Mouse (Mus musculus) heart, embryonic 12.5 days (tissue): ENCODE measurements around the gene Ccdc69. TPM values are rescaled to one million over a fixed set of nuclear protein-coding genes. Genes with fewer than 3 reads are reported as not detected.
"Not testable (repeated sequence)": the region's sequence is repeated elsewhere in the genome, so short reads cannot be mapped to it uniquely, and the experiment has no call there.

Experiments
- ATAC-seq: fragments of 200-750 bp; cut with Nextera tagmentation; 2 replicates; pipeline ENCODE4 v1.8.0; 2017; ENCODE audit warnings: moderate TSS enrichment, moderate library complexity; ENCODE audit not compliant: insufficient number of reproducible peaks, low FRiP score
- H3K27ac ChIP-seq: fragments of 300-500 bp; sonication (generic); 2 replicates; pipeline ENCODE4 v1.5.1; 2016; ENCODE audit warnings: mild to moderate bottlenecking, moderate library complexity; ENCODE audit not compliant: poor library complexity, severe bottlenecking
- H3K27me3 ChIP-seq: fragments of 300-500 bp; sonication (generic); replicated peaks from 2 replicates; pipeline ENCODE4 v1.6.1; 2016; ENCODE audit warnings: mild to moderate bottlenecking, moderate library complexity
- H3K36me3 ChIP-seq: fragments of 300-500 bp; sonication (generic); 2 replicates; pipeline ENCODE4 v1.6.1; 2016; ENCODE audit warnings: mild to moderate bottlenecking, moderate library complexity
- H3K4me1 ChIP-seq: fragments of 300-500 bp; sonication (generic); replicated peaks from 2 replicates; pipeline ENCODE4 v1.6.1; 2016; ENCODE audit warnings: mild to moderate bottlenecking
- H3K4me2 ChIP-seq: fragments of 300-500 bp; sonication (generic); 2 replicates; pipeline ENCODE4 v1.6.1; 2016; ENCODE audit warnings: mild to moderate bottlenecking, moderate library complexity
- H3K4me3 ChIP-seq: fragments of 300-500 bp; sonication (generic); 2 replicates; pipeline ENCODE4 v1.5.1; 2016; ENCODE audit warnings: mild to moderate bottlenecking
- H3K9ac ChIP-seq: fragments of 300-500 bp; sonication (generic); 2 replicates; pipeline ENCODE4 v1.6.1; 2016; ENCODE audit warnings: mild to moderate bottlenecking, moderate library complexity
- H3K9me3 ChIP-seq: fragments of 300-500 bp; sonication (generic); replicated peaks from 2 replicates; pipeline ENCODE4 v1.6.1; 2016; ENCODE audit warnings: mild to moderate bottlenecking, moderate library complexity
- WGBS: fragments of 180-500 bp; shearing (Covaris S2); methylation state at CpG from one replicate; pipeline ENCODE4 v1.1.7; 2016; 5-methylcytosine and 5-hydroxymethylcytosine counted together
- polyA plus RNA-seq: library from polyadenylated mRNA; unstranded; fragments of >200 nt; fragmentation: Nextera tagmentation; extraction: Ambion mirVana; gene quantifications from 2 replicates; pipeline ENCODE4 v1.2.1, GENCODE M21; 2016

The Ccdc69 gene
- 17.5 and 19.0 TPM in 2 replicates for polyA plus RNA-seq

DNA sequence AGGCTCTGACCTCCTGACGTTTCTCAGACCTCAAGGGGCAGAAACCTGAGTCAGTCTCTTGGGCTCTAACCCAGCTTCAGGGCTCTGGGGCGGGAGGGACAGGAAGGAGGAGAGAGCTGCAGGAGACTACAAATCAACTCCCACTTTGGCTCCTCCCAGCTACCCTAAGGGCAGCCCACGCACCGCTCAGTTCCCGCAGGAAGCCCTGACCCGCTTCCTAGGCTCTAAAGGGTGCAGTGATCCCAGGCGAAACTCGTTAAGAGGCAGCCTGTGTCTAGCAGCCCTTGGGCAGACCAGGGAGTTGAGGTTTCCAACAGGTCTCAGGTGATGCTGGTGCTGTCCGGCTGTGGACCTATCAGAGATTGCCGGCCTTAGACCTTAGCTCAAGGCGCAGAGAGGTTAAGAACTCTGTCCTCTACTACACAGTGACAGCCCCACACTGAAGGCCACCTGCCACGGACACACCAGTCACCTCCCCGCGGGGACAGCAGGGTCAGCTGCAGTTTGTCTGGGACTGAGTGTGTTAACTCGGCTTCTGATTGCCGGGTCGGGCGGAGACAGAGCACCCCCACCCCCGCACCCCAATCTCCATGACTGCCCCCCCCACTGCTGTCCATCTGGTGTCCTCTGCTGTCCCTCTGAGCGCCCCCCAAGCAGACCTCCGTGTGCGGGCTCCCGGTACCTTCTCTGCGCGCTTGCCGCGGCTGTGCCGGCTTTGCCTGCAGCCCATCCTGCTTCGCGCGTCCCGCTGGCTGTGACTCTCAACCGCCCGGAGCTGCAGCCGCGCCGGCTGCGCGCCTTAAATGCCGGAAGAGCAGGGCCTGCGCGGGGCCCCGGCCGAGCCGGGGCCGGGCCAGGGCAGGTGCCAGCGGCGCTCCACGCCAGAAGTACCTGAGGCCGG, at the start of gene Ccdc69:
TSS of gene Ccdc69 (minus strand) at position 801 of the 901 bp plus-strand sequence.
- peak within 1 kb of the TSS; percentile 92 for H3K27ac ChIP-seq
- peak within 1 kb of the TSS; percentile 52 for H3K4me3 ChIP-seq
- peak within 1 kb of the TSS; percentile 82 for H3K9ac ChIP-seq
- peaks cover 10% of the 10 kb centered on the region; the same call in 1 of the 2 replicates for H3K9me3 ChIP-seq
- peak; percentile 59 for ATAC-seq
- no peaks in the 10 kb centered on the region for H3K36me3 ChIP-seq
- H3K27me3 ChIP-seq: no peaks in the 10 kb centered on the region
- WGBS: under 1% methylated on average over 50 of the region's 50 CpGs
- H3K4me2 ChIP-seq: peak within 1 kb of the TSS; percentile 89
- peaks cover 52% of the 10 kb centered on the region for H3K4me1 ChIP-seq

DNA sequence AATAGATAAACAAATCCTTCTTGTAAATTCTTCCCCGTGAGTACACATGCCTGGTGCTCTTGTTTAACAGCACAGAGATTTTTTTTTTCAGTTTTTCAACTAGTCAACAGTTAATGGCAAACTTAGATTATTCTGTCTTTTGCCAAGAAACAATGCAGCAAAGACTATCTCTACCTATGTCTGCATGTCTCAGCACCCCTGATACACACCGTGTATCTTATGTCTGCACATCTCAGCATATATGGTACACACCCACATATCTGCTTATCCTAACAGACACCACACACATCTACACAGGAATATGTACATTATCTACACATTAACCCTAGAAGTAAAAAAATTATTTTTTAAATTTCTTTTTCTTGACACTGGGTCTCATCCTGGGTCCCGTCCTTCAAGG, 48.7 kb upstream of the Ccdc69 start:
- Histone ChIP-seq H3K4me1 (no peaks in the 10 kb centered on the region), H3K9ac (no peak overlapping the region), H3K27ac (no peak overlapping the region), H3K4me2 (no peak overlapping the region), H3K36me3 (no peaks in the 10 kb centered on the region), H3K4me3 (no peak overlapping the region), H3K9me3 (no peaks in the 10 kb centered on the region), H3K27me3 (no peaks in the 10 kb centered on the region)
- WGBS: 70% methylated on average over 3 of the region's 3 CpGs
- no peak for ATAC-seq

DNA sequence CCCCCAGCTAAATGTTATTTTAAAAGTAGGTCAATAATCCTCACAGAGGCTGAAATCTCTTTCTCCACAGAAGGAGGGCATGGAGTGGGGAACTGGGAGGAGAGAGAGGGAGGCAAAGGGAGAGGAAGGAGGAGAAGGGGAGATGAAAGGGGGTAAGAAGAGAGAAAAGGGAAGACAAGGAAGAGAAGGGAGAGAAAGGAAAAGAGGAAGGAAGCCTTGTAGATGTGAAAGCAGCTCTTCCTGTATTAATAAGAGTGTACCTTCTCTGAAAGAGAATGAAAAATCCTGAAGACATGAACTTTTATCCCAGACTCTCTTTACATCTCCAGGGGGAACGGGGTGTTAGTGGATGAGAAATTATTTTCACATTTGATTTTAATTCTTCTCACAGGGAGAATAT, 43.5 kb upstream of the Ccdc69 start:
- Histone ChIP-seq H3K36me3 (no peaks in the 10 kb centered on the region), H3K4me3 (no peak overlapping the region), H3K4me1 (peaks cover 7% of the 10 kb centered on the region), H3K27ac (no peak overlapping the region), H3K9ac (no peak overlapping the region), H3K27me3 (no peaks in the 10 kb centered on the region), H3K4me2 (no peak overlapping the region), H3K9me3 (peaks cover 16% of the 10 kb centered on the region)
- WGBS: 77% methylated on average over 1 of the region's 1 CpGs
- no peak for ATAC-seq

DNA sequence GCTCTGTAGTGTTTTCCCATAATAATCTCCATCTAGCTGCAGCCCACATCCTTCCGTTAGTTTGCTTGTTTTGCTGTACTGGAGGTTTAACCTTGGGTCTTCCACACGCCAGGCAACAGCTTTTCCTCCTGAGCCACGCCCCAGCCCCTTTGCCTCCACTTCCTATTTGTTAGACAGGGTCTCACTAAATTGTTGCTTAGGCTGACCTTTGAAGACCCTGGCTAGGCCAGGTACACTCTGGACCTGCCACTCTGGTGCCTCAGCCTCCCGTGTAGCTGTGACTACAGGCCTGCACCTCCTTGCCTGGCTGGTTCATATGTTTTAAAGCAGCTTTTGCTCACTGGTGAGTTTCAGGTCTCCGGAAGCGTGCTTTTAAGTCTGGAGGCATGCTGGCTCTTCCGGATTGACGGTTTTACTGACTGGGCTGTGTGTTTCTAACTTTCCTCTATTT, 42.9 kb upstream of the Ccdc69 start:
- ATAC-seq: no peak
- no peak overlapping the region for H3K27ac ChIP-seq

DNA sequence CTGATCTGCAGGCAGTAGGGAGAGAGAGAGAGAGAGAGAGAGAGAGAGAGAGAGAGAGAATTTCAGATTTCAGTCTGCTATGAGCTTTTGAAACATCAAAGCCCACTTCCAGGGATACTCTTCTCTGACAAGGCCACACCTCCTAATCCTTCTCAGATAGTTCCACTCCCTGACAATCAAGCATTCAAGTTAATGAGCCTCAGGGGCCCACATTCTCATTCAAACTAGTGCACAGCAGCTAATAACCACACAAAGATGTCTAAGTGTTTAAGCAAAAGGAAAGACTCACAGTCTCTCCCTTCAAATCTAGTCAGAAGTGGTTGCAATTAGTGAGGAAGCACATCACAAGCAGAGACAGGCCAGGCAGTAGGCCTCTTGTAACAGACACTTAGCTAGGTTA, 42.3 kb upstream of the Ccdc69 start:
- no peak for ATAC-seq
- peaks cover 16% of the 10 kb centered on the region for H3K9me3 ChIP-seq
- no peaks in the 10 kb centered on the region for H3K36me3 ChIP-seq
- peaks cover 7% of the 10 kb centered on the region for H3K4me1 ChIP-seq
- no peaks in the 10 kb centered on the region for H3K27me3 ChIP-seq
- no peak overlapping the region for H3K4me2 ChIP-seq
- no peak overlapping the region for H3K4me3 ChIP-seq
- no peak overlapping the region for H3K9ac ChIP-seq
- H3K27ac ChIP-seq: no peak overlapping the region

More for the DNA sequence above, 42.9 kb upstream of the Ccdc69 start:
- WGBS: 76% methylated on average over 8 of the region's 8 CpGs
- peaks cover 7% of the 10 kb centered on the region for H3K4me1 ChIP-seq
- H3K4me2 ChIP-seq: no peak overlapping the region
- H3K9ac ChIP-seq: no peak overlapping the region
- no peaks in the 10 kb centered on the region for H3K36me3 ChIP-seq
- peaks cover 16% of the 10 kb centered on the region for H3K9me3 ChIP-seq
- no peaks in the 10 kb centered on the region for H3K27me3 ChIP-seq
- H3K4me3 ChIP-seq: no peak overlapping the region

DNA sequence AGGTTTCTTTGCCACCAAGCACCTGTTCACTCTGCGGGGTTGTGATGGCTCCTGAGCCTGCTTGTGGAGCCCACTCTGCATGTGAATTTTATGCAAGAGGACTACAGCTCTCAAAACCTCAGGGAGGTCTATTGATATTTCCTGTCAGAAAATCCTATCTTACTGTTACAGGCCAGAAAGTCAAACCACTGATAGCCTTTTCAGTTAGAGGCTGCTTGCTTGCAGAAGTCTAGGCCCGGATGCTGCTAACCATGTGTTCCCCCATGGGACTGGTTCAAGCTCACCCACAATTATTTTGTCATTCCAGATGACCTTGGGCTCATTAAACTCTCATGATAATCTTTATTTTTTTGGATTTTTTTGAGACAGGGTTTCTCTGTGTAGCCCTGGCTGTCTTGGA, 39.1 kb upstream of the Ccdc69 start:
- 84% methylated on average over 2 of the region's 2 CpGs for WGBS

DNA sequence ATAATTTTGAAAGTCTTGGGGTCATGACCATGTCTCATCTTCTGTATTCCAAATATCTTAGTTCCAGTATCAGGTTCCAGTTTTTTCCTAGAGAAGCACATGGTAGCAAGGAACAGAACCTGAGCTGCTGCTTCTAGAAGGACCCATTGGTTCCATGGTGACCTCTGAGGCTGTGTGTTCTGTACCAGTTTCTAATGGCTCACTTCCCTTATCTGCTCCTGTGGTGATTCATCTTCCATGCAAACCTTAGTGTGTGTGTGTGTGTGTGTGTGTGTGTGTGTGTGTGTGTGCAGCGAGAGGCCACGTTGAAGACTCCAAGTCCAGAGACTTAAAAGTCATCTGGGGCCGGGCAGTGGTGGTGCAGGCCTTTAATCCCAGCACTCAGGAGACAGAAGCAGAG, 38.1 kb upstream of the Ccdc69 start:
- peaks cover 20% of the 10 kb centered on the region for H3K9me3 ChIP-seq
- no peak overlapping the region for H3K4me2 ChIP-seq
- ATAC-seq: no peak
- no peak overlapping the region for H3K4me3 ChIP-seq
- 90% methylated on average over 3 of the region's 3 CpGs for WGBS
- H3K9ac ChIP-seq: no peak overlapping the region
- H3K27me3 ChIP-seq: no peaks in the 10 kb centered on the region
- H3K27ac ChIP-seq: no peak overlapping the region
- no peaks in the 10 kb centered on the region for H3K36me3 ChIP-seq
- peaks cover 15% of the 10 kb centered on the region for H3K4me1 ChIP-seq

More for the DNA sequence above, 39.1 kb upstream of the Ccdc69 start:
- Histone ChIP-seq H3K9ac (no peak overlapping the region), H3K36me3 (no peaks in the 10 kb centered on the region), H3K4me3 (no peak overlapping the region), H3K27ac (no peak overlapping the region), H3K4me2 (no peak overlapping the region), H3K27me3 (no peaks in the 10 kb centered on the region), H3K4me1 (peaks cover 15% of the 10 kb centered on the region), H3K9me3 (peaks cover 20% of the 10 kb centered on the region)
- no peak for ATAC-seq

DNA sequence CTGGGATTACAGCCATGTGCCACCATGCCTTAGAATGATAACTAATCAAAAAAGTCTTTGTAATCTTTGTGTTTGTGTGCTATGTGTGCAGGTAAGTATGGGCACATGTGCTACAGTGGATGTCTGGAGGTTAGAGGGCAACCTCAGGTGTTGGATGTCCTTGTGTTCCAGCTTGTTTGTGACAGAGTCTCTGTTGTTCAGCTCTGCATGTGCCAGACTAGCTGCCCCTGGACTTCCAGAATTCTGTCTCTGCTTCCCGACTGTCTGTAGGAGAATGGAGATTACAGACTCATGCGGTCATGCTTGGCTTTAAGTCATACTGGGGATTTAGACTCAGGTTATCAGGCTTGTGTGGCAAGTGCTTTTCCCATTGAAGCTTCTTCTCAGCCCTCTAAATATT, 36.4 kb upstream of the Ccdc69 start:
- Histone ChIP-seq H3K27me3 (no peaks in the 10 kb centered on the region), H3K4me2 (no peak overlapping the region), H3K9ac (no peak overlapping the region), H3K4me3 (no peak overlapping the region), H3K27ac (peak overlapping the region; percentile 83), H3K36me3 (peaks cover 2% of the 10 kb centered on the region; the same call in 1 of the 2 replicates), H3K9me3 (peaks cover 10% of the 10 kb centered on the region), H3K4me1 (peaks cover 20% of the 10 kb centered on the region)
- no peak for ATAC-seq
- 45% methylated on average over 2 of the region's 2 CpGs for WGBS

DNA sequence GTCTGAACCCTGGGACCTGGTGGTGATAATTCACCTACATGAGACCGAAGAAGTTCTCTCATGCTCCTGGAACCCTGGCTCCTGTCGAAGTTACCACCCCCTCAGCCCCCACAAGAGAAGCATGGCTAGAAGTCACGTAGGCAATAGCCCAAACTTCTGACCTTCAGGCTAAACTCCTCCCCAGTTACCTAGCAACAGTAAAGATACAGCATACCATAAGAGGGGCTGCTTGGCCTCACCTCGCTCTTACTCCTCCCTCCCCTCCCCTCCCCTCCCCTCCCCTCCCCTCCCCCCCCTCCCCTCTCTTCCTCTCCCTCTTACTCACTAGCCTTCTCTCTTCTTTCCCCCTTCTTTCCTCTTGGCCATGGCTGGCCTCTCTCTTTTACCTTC, 35.9 kb upstream of the Ccdc69 start:
- not testable (repeated sequence) for H3K9ac ChIP-seq, H3K4me3 ChIP-seq, H3K36me3 ChIP-seq, H3K9me3 ChIP-seq, H3K27me3 ChIP-seq, ATAC-seq
- WGBS: 22% methylated on average over 4 of the region's 4 CpGs
- Histone ChIP-seq H3K4me2 (peak overlapping the region; percentile 29; the same call in 1 of the 2 replicates), H3K27ac (peak overlapping the region; percentile 83), H3K4me1 (peaks cover 20% of the 10 kb centered on the region)

DNA sequence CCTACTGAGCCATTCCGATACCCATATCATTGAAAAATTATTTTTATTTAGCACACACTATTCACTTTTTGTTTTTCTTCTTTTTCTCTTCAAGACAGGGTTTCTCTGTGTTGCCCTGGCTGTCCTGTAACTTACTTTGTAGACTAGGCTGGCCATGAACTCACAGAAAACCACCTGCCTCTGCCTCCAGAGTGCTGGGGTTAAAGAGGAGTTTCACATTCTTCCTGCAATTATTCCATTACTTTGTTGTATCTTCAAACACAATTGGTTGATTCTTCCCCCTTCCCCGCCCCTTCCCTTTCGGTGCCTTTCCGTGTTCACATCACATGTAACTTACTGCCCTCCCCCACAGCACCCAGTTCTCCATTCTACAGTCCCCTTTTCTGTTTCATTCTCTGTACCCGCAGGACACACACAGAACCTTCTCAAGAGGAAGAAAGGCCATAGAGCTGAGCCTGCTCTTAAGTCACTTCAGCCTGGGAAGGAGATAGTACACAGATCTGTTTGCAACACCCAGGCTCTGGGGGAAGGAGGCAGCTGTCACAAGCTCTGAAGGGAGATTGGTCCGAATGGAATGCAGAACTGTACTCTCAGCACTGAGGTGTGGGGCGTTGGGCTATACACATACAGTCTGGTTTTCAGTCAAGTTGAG, 35.4 kb upstream of the Ccdc69 start:
- Histone ChIP-seq H3K9me3 (0 out of 2 replicates have a peak, but pooled peaks cover 4% of the 10 kb centered on the region), H3K27ac (peak overlapping the region; percentile 83), H3K36me3 (peaks cover 11% of the 10 kb centered on the region; the same call in 1 of the 2 replicates), H3K9ac (no peak overlapping the region), H3K27me3 (no peaks in the 10 kb centered on the region), H3K4me3 (no peak overlapping the region), H3K4me2 (peak overlapping the region; percentile 29), H3K4me1 (peaks cover 20% of the 10 kb centered on the region)
- WGBS: 45% methylated on average over 7 of the region's 7 CpGs
- ATAC-seq: 0 out of 2 replicates have a peak, but pooled peaks have one; percentile 38

DNA sequence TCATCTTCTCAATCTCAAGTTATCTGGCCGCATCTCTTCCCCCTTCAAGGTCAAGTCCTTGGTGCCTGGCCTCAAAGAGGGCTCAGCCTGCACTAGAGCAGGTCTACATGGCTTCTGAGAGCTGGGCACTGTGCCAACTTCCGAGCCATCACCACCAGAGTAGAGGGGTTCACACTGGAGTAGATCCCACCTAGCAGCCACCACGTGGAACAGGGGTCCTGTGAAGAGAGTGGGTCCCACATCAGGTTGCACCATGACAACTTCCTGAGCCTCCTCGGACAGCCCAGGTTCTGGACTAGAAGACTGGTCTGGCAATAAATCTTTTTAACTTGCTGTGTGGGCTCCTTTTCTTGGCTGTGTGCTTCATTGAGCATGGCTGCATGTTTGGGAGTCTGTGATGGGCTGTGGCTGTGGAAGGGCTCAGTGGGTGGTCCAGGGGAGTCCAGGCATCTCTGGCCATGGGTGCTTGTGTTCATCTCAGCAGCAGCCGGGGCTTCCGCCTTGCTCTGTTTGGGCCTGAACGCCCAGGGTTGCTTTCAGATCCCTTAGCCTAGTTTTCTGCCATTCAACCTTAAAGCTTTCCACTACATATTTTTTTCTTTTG, 32.7 kb upstream of the Ccdc69 start:
- Histone ChIP-seq H3K4me2 (no peak overlapping the region), H3K27ac (peak overlapping the region; percentile 0; the same call in 1 of the 2 replicates), H3K9ac (no peak overlapping the region), H3K36me3 (peaks cover 17% of the 10 kb centered on the region; the same call in 1 of the 2 replicates), H3K9me3 (0 out of 2 replicates have a peak, but pooled peaks cover 4% of the 10 kb centered on the region), H3K4me1 (peaks cover 20% of the 10 kb centered on the region), H3K27me3 (no peaks in the 10 kb centered on the region), H3K4me3 (no peak overlapping the region)
- 66% methylated on average over 7 of the region's 7 CpGs for WGBS
- ATAC-seq: no peak
